Mouse (Mus musculus) midbrain, postnatal 0 days (tissue): ENCODE measurements around the gene Mt4. TPM values are rescaled to one million over a fixed set of nuclear protein-coding genes. Genes with fewer than 3 reads are reported as not detected.

Experiments
- ATAC-seq: fragments of 200-750 bp; cut with Nextera tagmentation; 2 replicates; pipeline ENCODE4 v1.8.0; 2017; ENCODE audit warnings: moderate number of reproducible peaks, mild to moderate bottlenecking, moderate TSS enrichment, moderate library complexity; ENCODE audit not compliant: low FRiP score
- DNase-seq: peaks from one replicate; pipeline ENCODE4 v3.0.0-alpha.2; 2015; ENCODE audit warnings: low spot score
- H3K27ac ChIP-seq: fragments of 300-500 bp; sonication (generic); 2 replicates; pipeline ENCODE4 v1.5.1; 2014; ENCODE audit warnings: low read depth, mild to moderate bottlenecking, low read length, mixed read lengths
- H3K27me3 ChIP-seq: fragments of 300-500 bp; sonication (generic); 2 replicates; pipeline ENCODE4 v1.6.1; 2014; ENCODE audit warnings: low read length, control low read depth, mixed read lengths; ENCODE audit not compliant: insufficient read depth
- H3K36me3 ChIP-seq: fragments of 300-500 bp; sonication (generic); 2 replicates; pipeline ENCODE4 v1.6.1; 2014; ENCODE audit warnings: low read length, control low read depth, mixed read lengths; ENCODE audit not compliant: insufficient read depth
- H3K4me1 ChIP-seq: fragments of 300-500 bp; sonication (generic); 2 replicates; pipeline ENCODE4 v1.6.1; 2014; ENCODE audit warnings: mild to moderate bottlenecking, control low read depth, antibody characterized with exemption, low read length, mixed read lengths; ENCODE audit not compliant: insufficient read depth
- H3K4me2 ChIP-seq: fragments of 300-500 bp; sonication (generic); 2 replicates; pipeline ENCODE4 v1.6.1; 2014; ENCODE audit warnings: low read depth, mild to moderate bottlenecking, low read length, mixed read lengths; ENCODE audit not compliant: poor library complexity, severe bottlenecking
- H3K4me3 ChIP-seq: fragments of 300-500 bp; sonication (generic); 2 replicates; pipeline ENCODE4 v1.5.1; 2014; ENCODE audit warnings: low read depth, mild to moderate bottlenecking, low read length, moderate library complexity
- H3K9ac ChIP-seq: fragments of 300-500 bp; sonication (generic); replicated peaks from 2 replicates; pipeline ENCODE4 v1.6.1; 2014; ENCODE audit warnings: mild to moderate bottlenecking, low read length, moderate library complexity, mixed read lengths; ENCODE audit not compliant: poor library complexity, severe bottlenecking
- H3K9me3 ChIP-seq: fragments of 300-500 bp; sonication (generic); 2 replicates; pipeline ENCODE4 v1.6.1; 2016; ENCODE audit warnings: low read length, control low read depth
- CTCF ChIP-seq: IDR thresholded peaks from 2 replicates; pipeline ENCODE4 v1.5.1; 2016; ENCODE audit warnings: antibody characterized with exemption, mild to moderate bottlenecking
- WGBS: fragments of 180-500 bp; shearing (Covaris S2); extraction: QIAGEN DNeasy Blood & Tissue Kit; methylation state at CpG from one replicate; pipeline ENCODE4 v1.1.7; 2014; 5-methylcytosine and 5-hydroxymethylcytosine counted together
- polyA plus RNA-seq: library from polyadenylated mRNA; unstranded; fragments of >200 nt; fragmentation: Nextera tagmentation; extraction: Ambion mirVana; gene quantifications from 2 replicates; pipeline ENCODE4 v1.2.1, GENCODE M21; 2015
- total RNA-seq: library from RNA; depleted of rRNA; stranded (reverse); fragments of >200 nt; gene quantifications from 2 replicates; pipeline ENCODE4 v1.2.3, GENCODE M21; 2014; rRNA removed

Mt4 gene
- total and polyA plus RNA-seq, 2 experiments from 2014 or later, result not detected

- WGBS, result 77% methylated on average over 6 of the region's 6 CpGs
- TF ChIP-seq CTCF, result no peak
These were observed 48.8 kb downstream of the Mt4 start for GRCm38 (mm10) chr8:94185791-94186190.

DNA sequence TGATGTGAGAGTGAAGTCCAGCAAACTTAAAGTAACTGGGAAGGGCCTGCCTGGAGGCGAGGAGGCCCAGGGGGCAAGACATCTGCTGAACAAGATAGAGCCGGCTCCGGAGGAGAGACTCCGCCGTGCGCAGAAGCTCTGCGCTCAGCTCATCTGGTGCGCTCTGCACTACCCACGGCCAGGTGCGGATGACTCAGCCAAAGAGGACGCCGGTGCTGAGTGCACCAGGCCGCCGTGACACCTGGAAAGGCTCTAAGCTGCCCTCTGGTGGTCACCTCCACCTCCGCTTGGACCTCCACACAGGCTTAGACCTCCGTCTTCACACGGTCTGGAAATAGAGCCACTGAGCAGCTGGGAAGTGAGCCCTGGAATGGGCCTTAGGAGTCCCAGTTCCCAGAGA is 49.5 kb downstream of the Mt4 start:
- Histone ChIP-seq H3K4me3 (peak overlapping the region; percentile 8; the same call in 1 of the 2 replicates), H3K27me3 (peaks cover 48% of the 10 kb centered on the region), H3K4me1 (no peaks in the 10 kb centered on the region), H3K36me3 (no peaks in the 10 kb centered on the region), H3K4me2 (peak overlapping the region; percentile 32), H3K9ac (no peak overlapping the region), H3K27ac (no peak overlapping the region), H3K9me3 (no peaks in the 10 kb centered on the region)
- WGBS, result 11% methylated on average over 17 of the region's 17 CpGs
- TF ChIP-seq CTCF, result peak; percentile 77
- peak; percentile 70 for DNase-seq
- ATAC-seq, result 0 out of 2 replicates have a peak, but pooled peaks have one; percentile 17

More at GRCm38 (mm10) chr8:94185791-94186190, 48.8 kb downstream of the Mt4 start:
- Histone ChIP-seq H3K4me3 (no peak overlapping the region), H3K9ac (no peak overlapping the region), H3K9me3 (no peaks in the 10 kb centered on the region), H3K36me3 (no peaks in the 10 kb centered on the region), H3K27ac (no peak overlapping the region), H3K27me3 (peaks cover 48% of the 10 kb centered on the region), H3K4me1 (no peaks in the 10 kb centered on the region), H3K4me2 (no peak overlapping the region)
- no peak for DNase-seq
- ATAC-seq, result no peak

DNA sequence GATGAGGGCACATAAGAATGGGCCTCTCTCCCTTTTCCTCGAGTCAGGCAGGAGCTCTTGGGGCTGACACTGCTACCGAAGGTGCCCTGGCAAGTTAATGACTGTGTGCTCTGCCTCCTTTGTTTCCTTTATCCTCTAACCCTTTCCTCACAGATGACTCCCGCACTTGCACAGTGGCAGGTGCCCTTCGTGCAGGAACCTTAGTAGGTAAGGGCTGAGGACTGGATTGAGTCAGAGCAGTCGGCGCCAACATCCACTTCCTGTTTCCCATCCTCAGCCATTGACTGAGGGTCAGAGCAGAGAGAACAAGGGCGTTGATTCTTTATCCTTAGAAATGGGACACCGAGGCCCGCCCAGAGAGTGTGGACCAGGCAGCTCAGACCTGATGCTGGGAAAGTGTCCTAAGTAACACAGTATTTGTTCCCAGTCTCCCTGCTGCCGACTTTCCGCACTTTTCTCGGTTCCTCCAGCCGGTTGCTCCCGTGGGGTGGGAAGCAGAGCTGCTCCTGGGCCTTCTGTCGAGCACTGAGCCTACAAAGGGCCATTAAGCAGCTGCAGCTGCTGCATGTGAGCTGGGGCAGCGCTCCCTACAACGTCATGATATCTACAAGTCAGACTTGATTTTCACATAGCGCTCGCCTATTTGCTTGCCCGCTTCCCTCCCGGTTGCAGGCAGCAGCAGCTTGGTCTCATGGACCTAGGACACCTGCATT is 50.4 kb downstream of the Mt4 start:
- WGBS, result 42% methylated on average over 21 of the region's 21 CpGs
- DNase-seq (no peak), ATAC-seq (no peak)
- no peak overlapping the region for H3K27ac ChIP-seq
- H3K4me3 ChIP-seq, result no peak overlapping the region
- peaks cover 38% of the 10 kb centered on the region for H3K27me3 ChIP-seq
- H3K9ac ChIP-seq, result no peak overlapping the region
- H3K36me3 ChIP-seq, result no peaks in the 10 kb centered on the region
- no peak for TF ChIP-seq CTCF
- no peak overlapping the region for H3K4me2 ChIP-seq
- H3K4me1 ChIP-seq, result no peaks in the 10 kb centered on the region
- no peaks in the 10 kb centered on the region for H3K9me3 ChIP-seq

Other genes with a start within 250 kb of the Mt4 start
- gene Amfr, start 124.4 kb upstream of the Mt4 start, total RNA-seq, result 214 and 227 TPM in 2 replicates
- gene Amfr, start 124.4 kb upstream of the Mt4 start, polyA plus RNA-seq, result 80.4 and 84.8 TPM in 2 replicates
- 61.5 and 82.5 TPM in 2 replicates for gene Nudt21, start 100.2 kb upstream of the Mt4 start, total RNA-seq
- gene Nudt21, start 100.2 kb upstream of the Mt4 start, polyA plus RNA-seq, result 90.1 and 92.3 TPM in 2 replicates
- 17.3 and 20.1 TPM in 2 replicates for gene Ogfod1, start 100.0 kb upstream of the Mt4 start, total RNA-seq
- gene Ogfod1, start 100.0 kb upstream of the Mt4 start, polyA plus RNA-seq, result 7.8 and 8.9 TPM in 2 replicates
- 20.7 and 27.6 TPM in 2 replicates for gene Bbs2, start 38.3 kb upstream of the Mt4 start, total RNA-seq
- gene Bbs2, start 38.3 kb upstream of the Mt4 start, polyA plus RNA-seq, result 16.2 and 17.5 TPM in 2 replicates
- 571 and 599 TPM in 2 replicates for gene Mt3, start 15.4 kb downstream of the Mt4 start, total RNA-seq
- gene Mt3, start 15.4 kb downstream of the Mt4 start, polyA plus RNA-seq, result 314 and 354 TPM in 2 replicates
- gene Mt2, start 35.5 kb downstream of the Mt4 start, total RNA-seq, result 57.7 and 131 TPM in 2 replicates
- gene Mt2, start 35.5 kb downstream of the Mt4 start, polyA plus RNA-seq, result 92.3 and 101 TPM in 2 replicates
- 460 and 504 TPM in 2 replicates for gene Mt1, start 41.9 kb downstream of the Mt4 start, total RNA-seq
- 387 and 420 TPM in 2 replicates for gene Mt1, start 41.9 kb downstream of the Mt4 start, polyA plus RNA-seq
- 47.9 and 65.3 TPM in 2 replicates for gene Nup93, start 77.4 kb downstream of the Mt4 start, total RNA-seq
- 38.4 and 39.9 TPM in 2 replicates for gene Nup93, start 77.4 kb downstream of the Mt4 start, polyA plus RNA-seq
- not detected in 2 replicates for gene Slc12a3, start 192.0 kb downstream of the Mt4 start, total RNA-seq
- 0.05 and 0.17 TPM in 2 replicates for gene Slc12a3, start 192.0 kb downstream of the Mt4 start, polyA plus RNA-seq
- 86.1 and 87.1 TPM in 2 replicates for gene Herpud1, start 249.2 kb downstream of the Mt4 start, total RNA-seq
- 71.0 and 80.4 TPM in 2 replicates for gene Herpud1, start 249.2 kb downstream of the Mt4 start, polyA plus RNA-seq